Mouse (Mus musculus): Measurements from ENCODE around the gene Ndrg3. TPM values are rescaled to one million over a fixed set of nuclear protein-coding genes. Genes with fewer than 3 reads are reported as not detected.
A peak's percentile ranks its signal among the peaks of the same experiment; 100 is the strongest.

The Ndrg3 gene
- polyA plus RNA-seq, 1 experiment from 2014 or later = 22.8 TPM

GRCm38 (mm10) chr2:156884396-156885211, 107.3 kb downstream of the Ndrg3 start:
- WGBS = 77% methylated on average over 10 of the region's 10 CpGs
- no peak for DNase-seq (ENCODE audit: low spot score)
- Histone ChIP-seq H3K36me3 (ENCODE audit: insufficient read depth, low read length) (no peaks in the 10 kb centered on the region), H3K4me1 (ENCODE audit: insufficient read depth, low read depth, low read length) (no peaks in the 10 kb centered on the region), H3K27me3 (replicated peaks; ENCODE audit: insufficient read depth, low read length) (no peaks in the 10 kb centered on the region), H3K4me2 (replicated peaks; ENCODE audit: low read depth, low read length) (no peak overlapping the region), H3K9ac (replicated peaks; ENCODE audit: low read depth) (no peak overlapping the region), H3K9me3 (ENCODE audit: low read length) (no peaks in the 10 kb centered on the region), H3K27ac (ENCODE audit: low read length) (no peak overlapping the region), H3K4me3 (ENCODE audit: low read depth, low read length) (no peak overlapping the region)
- ATAC-seq = peak; percentile 60
- TF ChIP-seq CTCF (IDR thresholded peaks at IDR 0.05) = no peak
- 0 out of 2 replicates have a peak, but pooled peaks have one; percentile 20 for TF ChIP-seq EP300 (IDR thresholded peaks at IDR 0.05)

GRCm38 (mm10) chr2:156882431-156883001, 109.3 kb downstream of the Ndrg3 start:
- no peak for ATAC-seq
- Histone ChIP-seq H3K27ac (ENCODE audit: low read length) (no peak overlapping the region), H3K4me3 (ENCODE audit: low read depth, low read length) (no peak overlapping the region), H3K4me2 (replicated peaks; ENCODE audit: low read depth, low read length) (no peak overlapping the region), H3K4me1 (ENCODE audit: insufficient read depth, low read depth, low read length) (0 out of 2 replicates have a peak, but pooled peaks cover 4% of the 10 kb centered on the region), H3K27me3 (replicated peaks; ENCODE audit: insufficient read depth, low read length) (no peaks in the 10 kb centered on the region), H3K36me3 (ENCODE audit: insufficient read depth, low read length) (no peaks in the 10 kb centered on the region), H3K9ac (replicated peaks; ENCODE audit: low read depth) (no peak overlapping the region), H3K9me3 (ENCODE audit: low read length) (no peaks in the 10 kb centered on the region)
- TF ChIP-seq CTCF (IDR thresholded peaks at IDR 0.05) = no peak
- no peak for TF ChIP-seq EP300 (IDR thresholded peaks at IDR 0.05)
- WGBS = 32% methylated on average over 10 of the region's 10 CpGs
- no peak for DNase-seq (ENCODE audit: low spot score)

- DNase-seq (ENCODE audit: low spot score) = no peak
- H3K9ac ChIP-seq (replicated peaks; ENCODE audit: low read depth) = no peak overlapping the region
- H3K4me2 ChIP-seq (replicated peaks; ENCODE audit: low read depth, low read length) = no peak overlapping the region
- TF ChIP-seq CTCF (IDR thresholded peaks at IDR 0.05) (no peak), EP300 (IDR thresholded peaks at IDR 0.05) (no peak)
- H3K4me1 ChIP-seq (ENCODE audit: insufficient read depth, low read depth, low read length) = 0 out of 2 replicates have a peak, but pooled peaks cover 4% of the 10 kb centered on the region
- H3K27ac ChIP-seq (ENCODE audit: low read length) = no peak overlapping the region
- peaks cover 4% of the 10 kb centered on the region; the same call in 1 of the 2 replicates for H3K36me3 ChIP-seq (ENCODE audit: insufficient read depth, low read length)
- no peak for ATAC-seq
- H3K4me3 ChIP-seq (ENCODE audit: low read depth, low read length) = no peak overlapping the region
- no peaks in the 10 kb centered on the region for H3K27me3 ChIP-seq (replicated peaks; ENCODE audit: insufficient read depth, low read length)
- WGBS = 88% methylated on average over 3 of the region's 3 CpGs
- H3K9me3 ChIP-seq (ENCODE audit: low read length) = no peaks in the 10 kb centered on the region
Measured at GRCm38 (mm10) chr2:156879541-156879940, 112.3 kb downstream of the Ndrg3 start.

GRCm38 (mm10) chr2:156877726-156878125, 114.1 kb downstream of the Ndrg3 start:
- Histone ChIP-seq H3K4me3 (ENCODE audit: low read depth, low read length) (no peak overlapping the region), H3K4me2 (replicated peaks; ENCODE audit: low read depth, low read length) (no peak overlapping the region), H3K27ac (ENCODE audit: low read length) (no peak overlapping the region), H3K9me3 (ENCODE audit: low read length) (no peaks in the 10 kb centered on the region), H3K4me1 (ENCODE audit: insufficient read depth, low read depth, low read length) (0 out of 2 replicates have a peak, but pooled peaks cover 4% of the 10 kb centered on the region), H3K27me3 (replicated peaks; ENCODE audit: insufficient read depth, low read length) (no peaks in the 10 kb centered on the region), H3K36me3 (ENCODE audit: insufficient read depth, low read length) (peaks cover 17% of the 10 kb centered on the region; the same call in 1 of the 2 replicates), H3K9ac (replicated peaks; ENCODE audit: low read depth) (no peak overlapping the region)
- 23% methylated on average over 9 of the region's 9 CpGs for WGBS
- TF ChIP-seq CTCF (IDR thresholded peaks at IDR 0.05) (no peak), EP300 (IDR thresholded peaks at IDR 0.05) (no peak)
- DNase-seq (ENCODE audit: low spot score) (peak; percentile 67), ATAC-seq (peak; percentile 86)

Other genes starting within 250 kb of the Ndrg3 start
- gene Myl9, start 216.6 kb downstream of the Ndrg3 start, polyA plus RNA-seq (2015; fragmentation: Nextera tagmentation; extraction: Ambion mirVana) = 222 and 240 TPM in 2 replicates
- gene Tgif2, start 152.0 kb downstream of the Ndrg3 start, polyA plus RNA-seq (2015; fragmentation: Nextera tagmentation; extraction: Ambion mirVana) = 13.7 and 15.1 TPM in 2 replicates
- gene 4930518I15Rik, start 134.1 kb downstream of the Ndrg3 start, polyA plus RNA-seq (2015; fragmentation: Nextera tagmentation; extraction: Ambion mirVana) = 4.1 and 5.5 TPM in 2 replicates
- gene Rab5if, start 128.9 kb downstream of the Ndrg3 start, polyA plus RNA-seq (2015; fragmentation: Nextera tagmentation; extraction: Ambion mirVana) = 271 and 290 TPM in 2 replicates
- 0.49 and 0.65 TPM in 2 replicates for gene Sla2, start 104.9 kb downstream of the Ndrg3 start, polyA plus RNA-seq (2015; fragmentation: Nextera tagmentation; extraction: Ambion mirVana)
- gene Dsn1, start 15.1 kb upstream of the Ndrg3 start, polyA plus RNA-seq (2015; fragmentation: Nextera tagmentation; extraction: Ambion mirVana) = 7.2 and 9.5 TPM in 2 replicates
- 2.5 and 3.1 TPM in 2 replicates for gene Soga1, start 87.2 kb upstream of the Ndrg3 start, polyA plus RNA-seq (2015; fragmentation: Nextera tagmentation; extraction: Ambion mirVana)
- not detected in 2 replicates for gene Tldc2, start 95.0 kb upstream of the Ndrg3 start, polyA plus RNA-seq (2015; fragmentation: Nextera tagmentation; extraction: Ambion mirVana)
- gene Samhd1, start 143.2 kb upstream of the Ndrg3 start, polyA plus RNA-seq (2015; fragmentation: Nextera tagmentation; extraction: Ambion mirVana) = 103 and 110 TPM in 2 replicates
- gene Rbl1, start 212.5 kb upstream of the Ndrg3 start, polyA plus RNA-seq (2015; fragmentation: Nextera tagmentation; extraction: Ambion mirVana) = 5.7 and 7.5 TPM in 2 replicates